Mouse (Mus musculus): ENCODE measurements around the gene Hspbp1.

Gene Hspbp1

GRCm38 (mm10) chr7:4631031-4631430 lies 53.8 kb downstream of the Hspbp1 start, which contains the start of gene Tmem86b:
Gene Tmem86b, minus strand, starts transcription at chr7:4631422.
- CTCF ChIA-PET, result interaction anchor here (0.5 kb wide), 1 partner anchor 103 kb away, joined by 16 read pairs; no protein-coding TSS in a partner anchor

GRCm38 (mm10) chr7:4630198-4630597 lies 54.7 kb downstream of the Hspbp1 start:
- CTCF ChIA-PET, result no interaction called here

GRCm38 (mm10) chr7:4629586-4629985 lies 55.3 kb downstream of the Hspbp1 start:
- CTCF ChIA-PET, result no interaction called here

- CTCF ChIA-PET, result no interaction called here
Measured at GRCm38 (mm10) chr7:4625928-4626327, 58.9 kb downstream of the Hspbp1 start.

- CTCF ChIA-PET, result no interaction called here
Measured at GRCm38 (mm10) chr7:4624343-4624742, 60.5 kb downstream of the Hspbp1 start.

- CTCF ChIA-PET, result interaction anchor here (1.1 kb wide), 1 partner anchor 1378 kb away, joined by 3 read pairs; no protein-coding TSS in a partner anchor
Measured at GRCm38 (mm10) chr7:4623544-4624189, 61.2 kb downstream of the Hspbp1 start.

GRCm38 (mm10) chr7:4619979-4620378 lies 64.9 kb downstream of the Hspbp1 start:
- CTCF ChIA-PET, result no interaction called here

- CTCF ChIA-PET, result no interaction called here
Measured at GRCm38 (mm10) chr7:4613740-4614403, 71.0 kb downstream of the Hspbp1 start.

GRCm38 (mm10) chr7:4612956-4613355 lies 71.9 kb downstream of the Hspbp1 start:
- CTCF ChIA-PET, result interaction anchor here (0.7 kb wide), 1 partner anchor 9 kb away, joined by 7 read pairs; the partner anchor contains the start of gene Ptprh

- CTCF ChIA-PET, result interaction anchor here (0.7 kb wide), 1 partner anchor 9 kb away, joined by 7 read pairs; the partner anchor contains the start of gene Ptprh
Measured at GRCm38 (mm10) chr7:4612386-4612785, 72.5 kb downstream of the Hspbp1 start.

- CTCF ChIA-PET, result no interaction called here
Measured at GRCm38 (mm10) chr7:4611921-4612341, 72.9 kb downstream of the Hspbp1 start.

GRCm38 (mm10) chr7:4611511-4611910 lies 73.4 kb downstream of the Hspbp1 start:
- CTCF ChIA-PET, result no interaction called here

Measured in spleen, embryonic (tissue).